Mouse (Mus musculus) myocyte (in vitro differentiated cells): ENCODE results near the gene Ppp6r2. TPM values are rescaled to one million over a fixed set of nuclear protein-coding genes. Genes with fewer than 3 reads are reported as not detected.
A peak's percentile ranks its signal among the peaks of the same experiment; 100 is the strongest.

ENCODE experiments used
- H3K27me3 ChIP-seq: one replicate; pipeline ENCODE4 v1.6.1; 2011; ENCODE audit not compliant: control insufficient read depth, insufficient read depth, insufficient read length
- H3K36me3 ChIP-seq: one replicate; pipeline ENCODE4 v1.6.1; 2011; ENCODE audit not compliant: control insufficient read depth, insufficient read depth
- H3K4me2 ChIP-seq: one replicate; pipeline ENCODE4 v1.6.1; 2011; ENCODE audit warnings: low read depth, control low read depth
- H3K4me3 ChIP-seq: one replicate; pipeline ENCODE4 v1.5.1; 2011; ENCODE audit warnings: mild to moderate bottlenecking, control low read depth, moderate library complexity
- H3K79me2 ChIP-seq: one replicate; pipeline ENCODE4 v1.6.1; 2011; ENCODE audit not compliant: control insufficient read depth, insufficient read depth
- H3ac ChIP-seq: one replicate; pipeline ENCODE4 v1.6.1; 2011; ENCODE audit not compliant: control insufficient read depth, insufficient read length
- CEBPB ChIP-seq: IDR thresholded peaks from 2 replicates; pipeline ENCODE4 v1.6.1; 2011; ENCODE audit warnings: mild to moderate bottlenecking, moderate library complexity; ENCODE audit not compliant: poor library complexity, insufficient read depth, severe bottlenecking
- E2F4 ChIP-seq: IDR thresholded peaks from one replicate; pipeline ENCODE4 v1.6.1; 2011; ENCODE audit warnings: mild to moderate bottlenecking, control low read depth, moderate library complexity; ENCODE audit not compliant: insufficient read depth
- MAX ChIP-seq: IDR thresholded peaks from one replicate; pipeline ENCODE4 v1.6.1; 2011; ENCODE audit warnings: low read depth, mild to moderate bottlenecking, control low read depth
- MYOD1 ChIP-seq, 3 experiments: IDR thresholded peaks; one replicate each; pipeline ENCODE4 v1.6.1; 2011; ENCODE audit warnings: control low read depth in 2 of 3, low read depth in 2 of 3, mild to moderate bottlenecking in 2 of 3, moderate library complexity in 1 of 3; ENCODE audit not compliant: insufficient read length in 2 of 3, control insufficient read depth in 1 of 3
- MYOG ChIP-seq, 3 experiments: IDR thresholded peaks; one replicate each; pipeline ENCODE4 v1.6.1; 2011; ENCODE audit warnings: control low read depth in 2 of 3, low read depth in 2 of 3, mild to moderate bottlenecking in 2 of 3; ENCODE audit not compliant: insufficient read length in 2 of 3, control insufficient read depth in 1 of 3, insufficient read depth in 1 of 3
- POLR2A ChIP-seq: IDR thresholded peaks from one replicate; pipeline ENCODE4 v1.6.1; 2011; ENCODE audit warnings: low read depth, mild to moderate bottlenecking, control low read depth, moderate library complexity; ENCODE audit not compliant: insufficient read length
- POLR2AphosphoS2 ChIP-seq: IDR thresholded peaks from one replicate; pipeline ENCODE4 v1.6.1; 2011; ENCODE audit warnings: low read depth, control low read depth; ENCODE audit not compliant: insufficient read length
- REST ChIP-seq: IDR thresholded peaks from one replicate; pipeline ENCODE4 v1.6.1; 2011; ENCODE audit warnings: mild to moderate bottlenecking, control low read depth, moderate library complexity; ENCODE audit not compliant: insufficient read depth, insufficient read length
- SRF ChIP-seq: IDR thresholded peaks from one replicate; pipeline ENCODE4 v1.6.1; 2011; ENCODE audit warnings: low read depth; ENCODE audit not compliant: control insufficient read depth, insufficient read length
- TCF12 ChIP-seq: IDR thresholded peaks from one replicate; pipeline ENCODE4 v1.6.1; 2011; ENCODE audit warnings: mild to moderate bottlenecking, control low read depth; ENCODE audit not compliant: poor library complexity, insufficient read depth, severe bottlenecking
- TCF3 ChIP-seq: IDR thresholded peaks from one replicate; pipeline ENCODE4 v1.6.1; 2011; ENCODE audit warnings: low read depth, control low read depth; ENCODE audit not compliant: insufficient read length
- USF1 ChIP-seq: IDR thresholded peaks from one replicate; pipeline ENCODE4 v1.6.1; 2011; ENCODE audit warnings: low read depth, mild to moderate bottlenecking, control low read depth, moderate library complexity
- polyA plus RNA-seq: library from polyadenylated mRNA; unstranded; fragments of >200 nt; fragmentation: generic; extraction: Trizol; gene quantifications from one replicate; pipeline ENCODE4 v1.2.1, GENCODE M21; 2012; ENCODE audit warnings: missing spikeins

The Ppp6r2 gene
- polyA plus RNA-seq, 1 experiment, result 43.6 TPM

- Histone ChIP-seq H3K4me2 (no peak overlapping the region), H3K4me3 (no peak overlapping the region), H3K36me3 (peaks cover 27% of the 10 kb centered on the region), H3ac (no peak overlapping the region), H3K27me3 (no peaks in the 10 kb centered on the region), H3K79me2 (peaks cover 91% of the 10 kb centered on the region)
- TF ChIP-seq MYOD1 (IDR thresholded peaks at IDR 0.05; ENCODE audit: control insufficient read depth in 1 of 3, insufficient read length in 2 of 3, low read depth in 2 of 3) (peak in 1 of 3 experiments; percentile 40), MYOG (IDR thresholded peaks at IDR 0.05; ENCODE audit: control insufficient read depth in 1 of 3, insufficient read depth in 1 of 3, insufficient read length in 2 of 3, low read depth in 2 of 3) (peak in 1 of 3 experiments; percentile 1), MAX (no peak), POLR2A (no peak), REST (no peak), TCF12 (no peak)
These were observed 97.2 kb downstream of the Ppp6r2 start for GRCm38 (mm10) chr15:89308406-89309139.

GRCm38 (mm10) chr15:89309962-89310498, 98.7 kb downstream of the Ppp6r2 start:
- TF ChIP-seq POLR2AphosphoS2 (peak; percentile 43), POLR2A (no peak), MAX (peak; percentile 45), TCF12 (peak; percentile 33), USF1 (no peak), MYOG (IDR thresholded peaks at IDR 0.05; ENCODE audit: control insufficient read depth in 1 of 3, insufficient read depth in 1 of 3, insufficient read length in 2 of 3, low read depth in 2 of 3) (peak in 2 of 3 experiments; percentile 8 to 87), TCF3 (peak; percentile 51), MYOD1 (IDR thresholded peaks at IDR 0.05; ENCODE audit: control insufficient read depth in 1 of 3, insufficient read length in 2 of 3, low read depth in 2 of 3) (peak; percentile 81 to 97 (median 97))
- Histone ChIP-seq H3K79me2 (peaks cover 100% of the 10 kb centered on the region), H3K4me2 (peak overlapping the region; percentile 86), H3K27me3 (no peaks in the 10 kb centered on the region), H3ac (no peak overlapping the region), H3K36me3 (peaks cover 15% of the 10 kb centered on the region), H3K4me3 (no peak overlapping the region)

GRCm38 (mm10) chr15:89313359-89313758, 102.0 kb downstream of the Ppp6r2 start:
- H3K27me3 ChIP-seq, result no peaks in the 10 kb centered on the region
- peak; percentile 4 for TF ChIP-seq POLR2A
- TF ChIP-seq POLR2AphosphoS2, result peak; percentile 24
- TF ChIP-seq E2F4, result no peak
- no peaks in the 10 kb centered on the region for H3K36me3 ChIP-seq
- peak overlapping the region; percentile 86 for H3K4me2 ChIP-seq
- peak overlapping the region; percentile 76 for H3K4me3 ChIP-seq
- H3K79me2 ChIP-seq, result peaks cover 66% of the 10 kb centered on the region
- peak overlapping the region; percentile 72 for H3ac ChIP-seq

GRCm38 (mm10) chr15:89314107-89314506, 102.8 kb downstream of the Ppp6r2 start:
- peaks cover 59% of the 10 kb centered on the region for H3K79me2 ChIP-seq
- TF ChIP-seq CEBPB (peak; percentile 55; the same call in 1 of the 2 replicates), SRF (no peak)

GRCm38 (mm10) chr15:89314511-89315189, 103.3 kb downstream of the Ppp6r2 start:
- peak in 1 of 3 experiments; percentile 32 for TF ChIP-seq MYOD1 (IDR thresholded peaks at IDR 0.05; ENCODE audit: control insufficient read depth in 1 of 3, insufficient read length in 2 of 3, low read depth in 2 of 3)
- TF ChIP-seq POLR2AphosphoS2, result no peak
- Histone ChIP-seq H3K79me2 (peaks cover 53% of the 10 kb centered on the region), H3K36me3 (no peaks in the 10 kb centered on the region), H3K4me3 (peak overlapping the region; percentile 76), H3K27me3 (no peaks in the 10 kb centered on the region), H3K4me2 (peak overlapping the region; percentile 86), H3ac (peak overlapping the region; percentile 72)

More at GRCm38 (mm10) chr15:89314107-89314506, 102.8 kb downstream of the Ppp6r2 start:
- Histone ChIP-seq H3K4me3 (peak overlapping the region; percentile 76), H3K4me2 (peak overlapping the region; percentile 86), H3ac (peak overlapping the region; percentile 72), H3K36me3 (no peaks in the 10 kb centered on the region), H3K27me3 (no peaks in the 10 kb centered on the region)
